Mouse (Mus musculus) kidney, adult 2 months (tissue): Measurements from ENCODE around the gene A530016L24Rik.

Source experiments
- CTCF ChIP-seq: fragments of 200-500 bp; conservative IDR thresholded peaks from 2 replicates; pipeline ENCODE4 v1.5.1; 2011; ENCODE audit warnings: low read depth, mild to moderate bottlenecking, control low read depth, low read length, moderate library complexity, mixed read lengths; ENCODE audit not compliant: insufficient read depth, insufficient read length
- POLR2A ChIP-seq: fragments of 200-500 bp; IDR thresholded peaks from one replicate; pipeline ENCODE4 v1.6.1; 2011; ENCODE audit warnings: low read depth, low read length, control low read depth

GRCm38 (mm10) chr12:112457839-112458238, 31.4 kb upstream of the A530016L24Rik start:
- TF ChIP-seq CTCF: no peak
- no peak for TF ChIP-seq POLR2A
